Mouse (Mus musculus) embryonic fibroblast, embryonic 13.5 days (primary cell): Measurements from ENCODE around the gene Nsd2.

Experiments
- CTCF ChIP-seq: IDR thresholded peaks from 2 replicates; pipeline ENCODE4 v1.5.1; 2011; ENCODE audit warnings: mild to moderate bottlenecking, control low read depth, low read length, moderate library complexity, borderline replicate concordance; ENCODE audit not compliant: insufficient read depth
- POLR2A ChIP-seq: IDR thresholded peaks from 2 replicates; pipeline ENCODE4 v1.6.1; 2011; ENCODE audit warnings: low read depth, mild to moderate bottlenecking, control low read depth, low read length, moderate library complexity

DNA sequence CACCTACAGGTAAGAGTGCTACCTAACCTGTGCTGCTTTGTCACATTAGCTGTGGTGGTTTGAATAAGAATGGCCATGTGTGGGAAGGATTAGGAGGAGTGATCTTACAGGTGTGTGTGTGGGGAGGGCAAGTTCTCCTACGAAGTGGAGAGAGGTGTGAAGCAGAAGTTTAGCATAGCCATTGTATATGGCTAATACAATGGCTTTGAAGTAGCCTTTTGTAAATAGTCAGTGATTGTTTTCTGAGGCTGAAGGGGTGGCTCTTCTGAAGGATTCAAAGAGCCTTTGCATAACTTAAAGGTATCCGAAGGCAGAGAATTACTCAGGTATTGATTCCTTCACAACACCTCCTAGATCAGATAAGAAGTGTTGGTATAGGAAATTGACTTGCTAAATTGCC, 102.0 kb downstream of the Nsd2 start:
- TF ChIP-seq CTCF: no peak
- TF ChIP-seq POLR2A: no peak
